Mouse (Mus musculus): ENCODE measurements around the gene Scamp1.

DNA sequence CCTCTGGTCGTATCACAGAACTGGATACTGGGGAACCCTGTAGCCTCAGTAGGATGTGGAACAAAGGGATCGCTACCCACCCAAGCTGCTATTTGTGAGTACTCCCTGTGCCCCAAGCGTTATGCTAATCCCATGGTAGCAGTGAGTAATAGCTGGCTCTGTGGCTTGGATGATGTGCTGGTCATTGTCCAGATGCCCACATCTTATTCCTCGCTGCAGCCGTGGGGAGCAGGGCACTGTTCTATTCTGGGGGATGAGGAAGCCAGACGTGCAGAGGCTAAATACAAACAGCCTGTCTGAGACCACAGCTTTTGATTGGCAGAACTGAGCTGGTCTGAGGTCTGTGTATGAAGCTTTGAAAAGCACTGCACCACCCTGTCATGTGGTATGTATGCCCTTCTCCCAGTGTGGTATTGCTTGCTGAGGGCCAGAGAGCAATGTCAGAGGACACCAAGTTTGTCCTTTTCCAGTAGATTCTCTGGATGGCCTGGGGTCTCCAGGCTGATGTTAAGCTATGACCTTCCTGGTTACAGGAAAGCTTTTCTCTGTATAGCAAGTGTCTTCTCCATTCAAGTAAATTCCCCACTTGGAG lies 116.2 kb downstream of the Scamp1 start:
- TF ChIP-seq GATA1 (IDR thresholded peaks at IDR 0.05; ENCODE audit: borderline replicate concordance, low read length) (no peak), FLI1 (IDR thresholded peaks at IDR 0.05; ENCODE audit: low read length) (no peak)
